Mouse (Mus musculus) skeletal muscle tissue, adult 2 months (tissue): ENCODE data around the gene Gpcpd1.

Source experiments
- DNase-seq: peaks from one replicate; pipeline ENCODE4 v3.0.0-alpha.2; 2012; ENCODE audit warnings: low read depth, low spot score

The Gpcpd1 gene

DNA sequence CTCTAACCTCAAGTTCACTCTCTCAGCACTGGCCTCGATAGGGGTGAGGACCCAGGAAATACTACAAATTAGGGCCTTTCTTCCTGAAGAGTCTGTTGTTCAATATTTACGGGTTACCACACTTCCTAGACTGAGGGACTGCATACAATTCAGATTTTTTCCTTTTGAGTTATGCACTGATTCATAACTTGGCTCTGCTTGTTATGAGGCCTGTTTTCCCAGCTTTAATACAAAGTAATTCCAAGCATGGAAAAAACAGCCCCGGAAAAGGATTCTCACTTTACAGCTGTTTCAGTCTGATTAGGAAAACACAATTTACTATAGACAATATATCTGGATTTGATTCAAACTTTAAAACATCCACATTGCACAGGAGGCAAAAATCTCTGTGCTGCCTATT lies 1.5 kb downstream of the Gpcpd1 start:
- DNase-seq, result no peak

GRCm38 (mm10) chr2:132584191-132584590 lies 3.3 kb downstream of the Gpcpd1 start:
- DNase-seq, result no peak

GRCm38 (mm10) chr2:132583126-132583525 lies 4.4 kb downstream of the Gpcpd1 start:
- no peak for DNase-seq

DNA sequence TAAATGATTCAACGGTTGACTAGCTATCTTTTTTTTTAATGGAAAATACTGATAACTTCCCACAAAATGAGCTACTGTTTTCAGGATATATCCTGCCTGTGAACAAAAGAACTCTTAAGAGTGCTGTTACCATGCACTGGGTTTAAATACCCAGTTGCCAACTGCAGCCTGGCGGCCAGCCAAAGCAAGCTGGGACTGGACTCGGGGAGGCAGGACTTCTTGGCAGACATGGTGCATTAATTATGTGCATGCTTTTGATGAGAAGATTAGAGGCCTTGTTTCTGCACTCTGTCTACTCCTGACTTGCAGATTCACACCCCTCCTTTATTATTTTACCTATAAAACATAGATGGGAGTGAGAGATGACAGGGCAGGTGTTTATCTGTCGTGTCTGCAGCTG lies 5.3 kb downstream of the Gpcpd1 start:
- DNase-seq, result peak; percentile 54

GRCm38 (mm10) chr2:132579689-132580088 lies 7.8 kb downstream of the Gpcpd1 start:
- DNase-seq, result no peak

- no peak for DNase-seq
Observed at GRCm38 (mm10) chr2:132578711-132579110, 8.8 kb downstream of the Gpcpd1 start.

GRCm38 (mm10) chr2:132578059-132578458 lies 9.5 kb downstream of the Gpcpd1 start:
- DNase-seq, result peak; percentile 95

GRCm38 (mm10) chr2:132577431-132577981 lies 10.0 kb downstream of the Gpcpd1 start:
- peak; percentile 49 for DNase-seq

DNA sequence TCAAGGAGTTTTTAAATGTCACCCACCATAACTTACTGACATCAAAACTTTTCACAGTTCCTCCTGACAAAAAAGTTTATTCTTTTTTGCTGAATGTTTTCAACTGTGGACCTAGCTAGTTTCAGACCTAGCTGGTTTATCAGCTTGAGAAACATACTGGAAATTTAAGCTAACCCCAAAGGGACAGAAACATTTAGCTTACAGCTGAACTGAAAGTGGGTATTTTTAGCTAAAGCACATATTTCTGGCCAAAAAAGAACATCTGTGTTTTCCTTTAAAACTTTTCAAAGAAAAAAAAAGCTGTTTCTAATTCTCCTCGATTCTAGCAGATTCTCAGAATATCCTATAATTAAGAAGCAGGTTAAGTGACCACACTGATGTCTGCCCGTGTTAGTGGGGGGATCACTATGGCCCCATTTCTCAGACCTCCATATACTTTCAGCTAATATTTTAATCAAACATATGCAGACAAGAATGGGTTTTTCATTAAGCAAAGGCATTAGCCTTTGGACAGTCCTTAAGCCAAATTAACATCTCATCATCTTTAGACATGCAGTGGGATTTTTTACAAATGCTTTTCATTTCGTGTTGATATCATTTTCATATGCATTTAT lies 10.9 kb downstream of the Gpcpd1 start:
- no peak for DNase-seq

DNA sequence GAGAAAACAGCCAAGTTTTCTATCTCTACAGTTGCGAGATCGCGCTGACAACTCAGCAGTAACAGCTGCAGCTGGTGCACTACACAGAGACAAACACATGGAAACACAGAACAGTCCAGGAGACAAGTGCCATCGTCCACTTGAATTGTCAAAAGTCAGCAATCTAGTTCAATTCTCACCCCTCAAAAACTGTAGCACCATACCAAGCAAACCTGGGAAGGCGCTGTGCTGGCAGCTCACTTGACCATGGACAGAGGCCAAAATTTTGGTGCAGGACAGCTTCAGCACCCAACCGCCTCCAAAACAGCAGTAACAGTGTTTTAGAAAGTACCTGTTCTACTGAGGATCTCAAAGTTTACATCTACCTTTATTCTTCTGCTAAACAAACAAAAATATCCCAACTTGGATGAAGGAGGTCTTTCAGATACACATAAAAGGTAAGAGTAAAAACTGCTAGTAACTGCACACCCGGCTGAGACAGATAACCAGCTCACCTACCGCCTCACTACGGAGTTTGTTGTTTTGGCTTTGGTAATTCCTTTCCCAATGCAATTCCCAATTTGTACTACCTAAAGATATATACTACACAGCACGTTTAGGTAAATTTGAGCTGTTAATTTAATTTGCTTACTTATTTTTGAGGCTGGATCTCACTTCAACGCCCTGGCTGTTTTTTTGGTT lies 11.6 kb downstream of the Gpcpd1 start:
- DNase-seq, result peak; percentile 88

GRCm38 (mm10) chr2:132575256-132575655 lies 12.3 kb downstream of the Gpcpd1 start:
- peak; percentile 54 for DNase-seq

DNA sequence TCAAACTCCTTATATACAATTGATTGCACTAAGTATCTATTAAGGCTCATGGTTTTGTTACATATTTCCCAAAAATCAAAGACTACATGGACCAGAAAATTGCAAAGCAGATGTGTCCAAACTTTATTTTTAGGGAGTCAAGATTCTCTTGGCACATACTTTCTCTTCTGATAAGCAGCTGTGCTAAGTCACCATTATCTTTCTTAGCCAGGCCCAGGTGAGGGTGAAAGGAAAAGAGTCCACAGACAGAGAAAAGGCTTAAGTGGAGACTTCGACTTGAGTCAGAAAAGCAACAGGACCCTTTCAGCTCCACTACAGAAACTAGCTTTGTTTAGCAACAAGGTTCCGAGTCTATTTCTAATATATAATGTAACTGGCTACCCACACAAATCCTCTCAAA lies 14.2 kb downstream of the Gpcpd1 start:
- no peak for DNase-seq

DNA sequence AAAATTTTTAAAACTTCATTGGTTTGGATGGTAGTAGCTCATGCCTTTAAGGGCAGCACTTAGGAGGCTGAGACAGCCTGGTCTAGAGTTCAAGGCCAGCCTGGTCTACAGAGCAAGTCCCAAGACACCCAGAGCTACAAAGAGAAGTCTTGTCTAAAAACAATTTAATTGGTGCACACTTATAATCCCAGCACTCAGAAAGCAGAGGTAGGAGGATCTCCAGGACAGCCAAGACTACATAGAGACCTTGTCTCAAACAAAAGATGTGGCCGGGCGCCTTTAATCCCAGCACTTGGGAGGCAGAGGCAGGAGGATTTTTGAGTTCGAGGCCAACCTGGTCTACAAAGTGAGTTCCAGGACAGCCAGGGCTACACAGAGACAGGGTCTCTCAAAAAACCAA lies 14.9 kb downstream of the Gpcpd1 start:
- DNase-seq, result no peak

GRCm38 (mm10) chr2:132571301-132571700 lies 16.2 kb downstream of the Gpcpd1 start:
- DNase-seq, result no peak

- no peak for DNase-seq
Observed at GRCm38 (mm10) chr2:132570869-132571268, 16.7 kb downstream of the Gpcpd1 start.

- DNase-seq, result no peak
Observed at GRCm38 (mm10) chr2:132569686-132570085, 17.8 kb downstream of the Gpcpd1 start.

DNA sequence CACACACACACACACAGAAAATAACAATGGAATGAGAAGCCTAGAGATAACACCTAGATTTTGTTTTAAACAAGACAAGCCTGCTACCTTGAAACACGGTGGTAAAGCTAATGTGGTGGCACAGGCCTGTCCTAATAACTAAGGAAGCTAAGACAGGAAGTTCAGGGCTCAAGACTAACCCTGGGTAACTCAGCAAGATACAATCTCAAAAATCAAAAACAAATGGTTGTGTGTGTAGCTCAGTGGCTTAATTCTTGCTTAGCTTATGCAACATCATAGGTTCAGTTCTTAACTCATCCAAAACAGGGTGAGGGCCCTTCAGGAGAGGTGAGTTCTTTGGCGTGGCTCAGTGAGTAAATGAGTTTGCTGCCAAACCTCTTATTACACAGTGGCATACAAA lies 20.1 kb downstream of the Gpcpd1 start:
- DNase-seq, result no peak

GRCm38 (mm10) chr2:132561860-132562259 lies 25.7 kb downstream of the Gpcpd1 start:
- no peak for DNase-seq

DNA sequence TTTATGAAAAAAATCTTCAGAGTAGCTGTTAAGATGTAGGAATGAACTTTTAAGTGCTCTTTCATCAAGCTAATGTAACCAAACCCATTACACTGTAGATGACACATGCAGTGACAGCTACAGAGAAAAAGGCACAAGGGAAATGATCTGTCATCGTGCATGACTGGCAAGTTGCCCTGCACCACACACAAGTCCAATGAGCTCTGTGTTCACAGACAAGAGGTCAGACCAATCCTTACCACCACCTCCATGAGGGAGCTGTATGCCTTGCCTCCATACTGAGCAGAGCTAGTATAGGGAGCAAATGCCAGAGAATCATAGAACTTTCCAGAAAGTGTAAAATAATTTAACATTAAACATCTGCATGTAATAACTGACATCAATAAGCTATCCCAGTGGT lies 59.7 kb downstream of the Gpcpd1 start:
- no peak for DNase-seq

DNA sequence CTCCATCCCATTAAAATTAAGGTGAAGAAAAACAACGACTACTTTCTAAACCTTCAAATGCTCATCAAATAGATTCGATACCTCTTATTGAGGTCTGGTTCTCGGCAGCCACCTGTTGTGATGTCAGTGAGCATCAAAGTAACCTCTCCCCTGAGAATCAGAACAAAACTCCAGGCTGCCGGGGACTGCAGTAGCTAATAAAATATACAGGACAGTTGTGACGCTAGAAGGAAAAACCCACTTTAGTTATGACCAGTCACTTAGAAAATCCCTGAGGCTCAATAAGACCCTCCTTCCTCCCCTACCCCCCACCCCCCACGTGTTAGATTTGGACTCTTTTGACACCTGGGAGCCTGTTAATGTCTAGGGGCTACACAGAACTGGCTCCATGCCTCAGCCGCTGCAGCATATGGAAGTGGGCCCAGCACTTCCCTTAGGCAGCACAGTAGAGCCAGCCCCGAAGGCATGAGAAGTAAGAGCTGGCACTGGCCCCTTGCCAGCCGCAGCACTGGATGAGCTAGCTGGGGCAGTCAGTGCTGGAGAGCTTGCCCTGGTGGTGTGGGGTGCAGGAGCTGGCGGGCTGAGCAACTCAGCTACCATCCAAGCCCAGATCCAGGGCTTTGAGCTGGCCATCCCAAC lies 60.5 kb downstream of the Gpcpd1 start:
- DNase-seq, result peak; percentile 35

- no peak for DNase-seq
Observed at GRCm38 (mm10) chr2:132526110-132526509, 61.4 kb downstream of the Gpcpd1 start.

GRCm38 (mm10) chr2:132518021-132518901 lies 69.3 kb downstream of the Gpcpd1 start:
- no peak for DNase-seq
